In the genomic region with DNA sequence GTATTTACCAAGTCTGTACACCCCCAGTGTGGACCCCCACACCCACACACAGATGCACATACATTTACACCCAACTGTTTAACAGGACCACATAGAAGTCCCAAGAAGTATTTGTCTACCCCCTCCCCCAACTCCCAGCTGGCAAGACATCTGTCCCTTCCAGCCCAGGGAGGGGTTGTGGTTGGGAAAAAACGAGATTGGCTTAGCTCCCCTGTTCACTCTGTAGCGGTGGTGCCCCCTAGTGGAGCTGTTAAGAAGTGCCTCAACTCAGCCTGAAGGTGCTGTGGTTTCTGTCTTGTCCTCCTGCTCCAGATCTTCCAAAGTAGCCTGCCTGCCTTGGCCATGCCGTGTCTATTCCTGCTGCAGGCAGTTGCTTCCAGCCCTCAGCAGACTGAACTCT, we compare ENCODE assay signal across 9 mouse cellular contexts. TPM values are rescaled to one million over a fixed set of nuclear protein-coding genes. Genes with fewer than 3 reads are reported as not detected.
A peak's percentile ranks its signal among the peaks of the same experiment; 100 is the strongest.
DNase-seq lines count a peak whose midpoint lies in the region; ATAC-seq and TF ChIP-seq lines count a peak whose summit lies in the region.
"Had no signal": no experiment of that assay in that cellular context is flagged by ENCODE, and none has a peak within 500 bp of the region (broad histone marks: within the 10 kb centered on the region; RNA-seq: fewer than 3 reads in every experiment).

No protein-coding gene starts in this region.

- no peak overlapping the region for H3K27ac ChIP-seq in bone marrow macrophage, adult 2 months (ENCODE audit: insufficient read depth, low read depth, low read length)
- H3K27ac ChIP-seq: stomach, embryonic 15.5 days had no signal

- DNase-seq in MEL-GATA-1-ER (ENCODE audit: extremely low read depth, low read depth), result peak; percentile 49
- peak; percentile 88 to 95 for DNase-seq in heart, postnatal 10 days
- peak; percentile 69 to 94 for DNase-seq in layer of hippocampus, postnatal 25 days (ENCODE audit: extremely low spot score in 1 of 2, low spot score in 1 of 2)
- peak; percentile 82 to 88 for DNase-seq in lung, postnatal 4 days
- DNase-seq in skeletal muscle tissue, adult 2 months (ENCODE audit: low read depth, low spot score), result peak; percentile 92
- peak; percentile 59 for DNase-seq in yolk sac, embryonic 10.5 days (ENCODE audit: low spot score)

- peak; percentile 63; the same call in 1 of the 2 replicates for ATAC-seq in erythroid progenitor cell, adult 5-6 weeks (replicated peaks; ENCODE audit: low FRiP score, poor library complexity, severe bottlenecking)

- intact Hi-C loops in heart, postnatal 10 days (cut with DNase I), result loop anchor here (1.0 kb wide), 1 partner anchor 64 kb away; no protein-coding TSS in a partner anchor

- peak; percentile 90 for TF ChIP-seq CTCF in bone marrow macrophage, adult 2 months (IDR thresholded peaks at IDR 0.05; ENCODE audit: low read depth, low read length)

- H3K4me3 ChIP-seq in bone marrow macrophage, adult 2 months (ENCODE audit: insufficient read depth, low read length), result no peak overlapping the region
- H3K4me3 ChIP-seq: stomach, embryonic 15.5 days had no signal

- TF ChIP-seq POLR2A in bone marrow macrophage, adult 2 months (IDR thresholded peaks at IDR 0.05; ENCODE audit: borderline replicate concordance, low read depth, low read length), result no peak

- peaks cover 4% of the 10 kb centered on the region for H3K4me1 ChIP-seq in bone marrow macrophage, adult 2 months (ENCODE audit: control insufficient read depth, insufficient read depth, low read length)

RNA-seq across cellular contexts. Expression of a gene that starts 1.0 kb away (rescaled TPM):
- polyA plus RNA-seq in bone marrow macrophage, adult 2 months (2012; ENCODE audit: insufficient read depth, insufficient read length, missing spikeins), result not detected in 2 replicates
- total RNA-seq in erythroid progenitor cell, adult 5-6 weeks (2015; ENCODE audit: low replicate concordance), result not detected in 2 replicates
- not detected in 2 replicates for total RNA-seq in erythroid progenitor cell, adult 5-6 weeks (2017; ENCODE audit: low replicate concordance)
- under 1 TPM; 0.31 to 0.64 TPM for total RNA-seq in heart, postnatal 10 days (2021)
- total RNA-seq in layer of hippocampus, postnatal 25 days (2021), result not detected

RNA-seq across cellular contexts. Expression of a gene that starts 13.2 kb away (rescaled TPM):
- not detected in 2 replicates for polyA plus RNA-seq in bone marrow macrophage, adult 2 months (2012; ENCODE audit: insufficient read depth, insufficient read length, missing spikeins)
- total RNA-seq in erythroid progenitor cell, adult 5-6 weeks (2015; ENCODE audit: low replicate concordance), result 0.84 TPM in 1 of 2 replicates, not detected in the other
- 0.39 TPM in 1 of 2 replicates, not detected in the other for total RNA-seq in erythroid progenitor cell, adult 5-6 weeks (2017; ENCODE audit: low replicate concordance)
- 1 to 10 TPM; 3.2 to 3.6 TPM for total RNA-seq in heart, postnatal 10 days (2021)
- total RNA-seq in layer of hippocampus, postnatal 25 days (2021), result under 1 TPM in 1 of 2 experiments, not detected in 1; 0.05 TPM

RNA-seq across cellular contexts. Expression of a gene that starts 21.6 kb away (rescaled TPM):
- polyA plus RNA-seq in bone marrow macrophage, adult 2 months (2012; ENCODE audit: insufficient read depth, insufficient read length, missing spikeins), result 7.4 and 9.4 TPM in 2 replicates
- total RNA-seq in erythroid progenitor cell, adult 5-6 weeks (2015; ENCODE audit: low replicate concordance), result 23.9 TPM in 1 of 2 replicates, not detected in the other
- total RNA-seq in erythroid progenitor cell, adult 5-6 weeks (2017; ENCODE audit: low replicate concordance), result 9.5 and 15.1 TPM in 2 replicates
- 10 to 100 TPM; 57.1 to 67.0 TPM for total RNA-seq in heart, postnatal 10 days (2021)
- total RNA-seq in layer of hippocampus, postnatal 25 days (2021), result 1 to 10 TPM; 2.8 to 3.3 TPM

RNA-seq across cellular contexts. Expression of a gene that starts 51.8 kb away (rescaled TPM):
- polyA plus RNA-seq in bone marrow macrophage, adult 2 months (2012; ENCODE audit: insufficient read depth, insufficient read length, missing spikeins), result 5.1 and 6.5 TPM in 2 replicates
- 110 and 129 TPM in 2 replicates for total RNA-seq in erythroid progenitor cell, adult 5-6 weeks (2015; ENCODE audit: low replicate concordance)
- total RNA-seq in erythroid progenitor cell, adult 5-6 weeks (2017; ENCODE audit: low replicate concordance), result 29.3 and 46.0 TPM in 2 replicates
- total RNA-seq in heart, postnatal 10 days (2021), result 1 to 10 TPM; 2.3 to 3.1 TPM
- total RNA-seq in layer of hippocampus, postnatal 25 days (2021), result under 1 TPM in 1 of 2 experiments, not detected in 1; 0.31 TPM
